Mouse (Mus musculus): ENCODE measurements around the gene Lpar1. TPM values are rescaled to one million over a fixed set of nuclear protein-coding genes. Genes with fewer than 3 reads are reported as not detected.

Gene Lpar1
- total RNA-seq, 2 experiments from 2014 or later = 15.9 to 28.0 TPM

GRCm38 (mm10) chr4:58506539-58507527, 46.9 kb downstream of the Lpar1 start:
- DNase-seq = no peak

GRCm38 (mm10) chr4:58504250-58504649, 49.4 kb downstream of the Lpar1 start:
- no peak for DNase-seq

GRCm38 (mm10) chr4:58501012-58501777, 52.5 kb downstream of the Lpar1 start:
- no peak for DNase-seq

- no peak for DNase-seq
These were observed 53.9 kb downstream of the Lpar1 start for GRCm38 (mm10) chr4:58499831-58500230.

GRCm38 (mm10) chr4:58499241-58499640, 54.5 kb downstream of the Lpar1 start:
- no peak for DNase-seq

- DNase-seq = no peak
These were observed 55.0 kb downstream of the Lpar1 start for GRCm38 (mm10) chr4:58498734-58499133.

GRCm38 (mm10) chr4:58497284-58497683, 56.4 kb downstream of the Lpar1 start:
- no peak for DNase-seq

GRCm38 (mm10) chr4:58496743-58497142, 57.0 kb downstream of the Lpar1 start:
- DNase-seq = no peak

GRCm38 (mm10) chr4:58491742-58492141, 62.0 kb downstream of the Lpar1 start:
- no peak for DNase-seq

GRCm38 (mm10) chr4:58490374-58490773, 63.3 kb downstream of the Lpar1 start:
- no peak for DNase-seq

- no peak for DNase-seq
These were observed 75.1 kb downstream of the Lpar1 start for GRCm38 (mm10) chr4:58478564-58478963.

GRCm38 (mm10) chr4:58477691-58478090, 76.0 kb downstream of the Lpar1 start:
- DNase-seq = no peak

GRCm38 (mm10) chr4:58471203-58471910, 82.3 kb downstream of the Lpar1 start:
- peak; percentile 30 to 58 for DNase-seq

GRCm38 (mm10) chr4:58469651-58470592, 83.8 kb downstream of the Lpar1 start:
- DNase-seq = no peak

GRCm38 (mm10) chr4:58469035-58469434, 84.7 kb downstream of the Lpar1 start:
- no peak for DNase-seq

- DNase-seq = peak; percentile 37 to 42
These were observed 88.1 kb downstream of the Lpar1 start for GRCm38 (mm10) chr4:58465586-58465985.

GRCm38 (mm10) chr4:58464390-58465164, 89.1 kb downstream of the Lpar1 start:
- peak; percentile 64 to 66 for DNase-seq

- no peak for DNase-seq
These were observed 90.7 kb downstream of the Lpar1 start for GRCm38 (mm10) chr4:58462990-58463389.

- no peak for DNase-seq
These were observed 91.1 kb downstream of the Lpar1 start for GRCm38 (mm10) chr4:58462586-58462985.

GRCm38 (mm10) chr4:58453334-58453733, 100.4 kb downstream of the Lpar1 start:
- DNase-seq = no peak

All from adrenal gland, postnatal 36 days (tissue).